Mouse (Mus musculus) spleen, adult 2 months (tissue): ENCODE measurements around the gene Obp2a.

Experiments used
- CTCF ChIP-seq: fragments of 200-500 bp; IDR thresholded peaks from 2 replicates; pipeline ENCODE4 v1.5.1; 2011; ENCODE audit warnings: mild to moderate bottlenecking, inconsistent platforms; ENCODE audit not compliant: insufficient read depth, insufficient read length, insufficient replicate concordance; ENCODE audit errors: extremely low read depth
- POLR2A ChIP-seq: fragments of 200-500 bp; IDR thresholded peaks from 2 replicates; pipeline ENCODE4 v1.6.1; 2011; ENCODE audit warnings: low read depth, low read length, inconsistent platforms

DNA sequence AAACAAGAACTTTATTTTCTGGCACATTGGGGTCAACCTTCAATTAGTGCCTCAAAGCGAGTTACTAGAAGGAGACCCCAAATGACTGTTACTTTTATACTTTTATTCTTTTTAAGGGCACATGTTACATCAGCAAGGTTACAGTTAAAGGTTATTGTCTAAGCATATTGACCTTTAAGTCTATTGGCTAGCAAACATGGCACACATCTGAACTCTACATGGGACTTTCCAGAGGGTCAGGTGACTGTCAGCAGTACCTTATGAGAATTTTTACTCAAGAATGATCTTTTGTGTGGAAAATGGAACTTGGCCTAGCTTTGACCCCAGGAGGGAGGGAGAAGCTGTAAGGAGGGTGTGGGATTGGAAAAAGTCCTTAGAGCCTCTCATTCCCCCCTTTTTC lies 33.3 kb upstream of the Obp2a start:
- TF ChIP-seq CTCF (no peak), POLR2A (no peak)
